Mouse (Mus musculus) 3T3-L1 (cell line): ENCODE data around the gene Prpf8.

Source experiments
- DNase-seq: peaks from one replicate; pipeline ENCODE4 v3.0.0-alpha.2; 2015; ENCODE audit warnings: low read depth, low spot score

Prpf8 gene

DNA sequence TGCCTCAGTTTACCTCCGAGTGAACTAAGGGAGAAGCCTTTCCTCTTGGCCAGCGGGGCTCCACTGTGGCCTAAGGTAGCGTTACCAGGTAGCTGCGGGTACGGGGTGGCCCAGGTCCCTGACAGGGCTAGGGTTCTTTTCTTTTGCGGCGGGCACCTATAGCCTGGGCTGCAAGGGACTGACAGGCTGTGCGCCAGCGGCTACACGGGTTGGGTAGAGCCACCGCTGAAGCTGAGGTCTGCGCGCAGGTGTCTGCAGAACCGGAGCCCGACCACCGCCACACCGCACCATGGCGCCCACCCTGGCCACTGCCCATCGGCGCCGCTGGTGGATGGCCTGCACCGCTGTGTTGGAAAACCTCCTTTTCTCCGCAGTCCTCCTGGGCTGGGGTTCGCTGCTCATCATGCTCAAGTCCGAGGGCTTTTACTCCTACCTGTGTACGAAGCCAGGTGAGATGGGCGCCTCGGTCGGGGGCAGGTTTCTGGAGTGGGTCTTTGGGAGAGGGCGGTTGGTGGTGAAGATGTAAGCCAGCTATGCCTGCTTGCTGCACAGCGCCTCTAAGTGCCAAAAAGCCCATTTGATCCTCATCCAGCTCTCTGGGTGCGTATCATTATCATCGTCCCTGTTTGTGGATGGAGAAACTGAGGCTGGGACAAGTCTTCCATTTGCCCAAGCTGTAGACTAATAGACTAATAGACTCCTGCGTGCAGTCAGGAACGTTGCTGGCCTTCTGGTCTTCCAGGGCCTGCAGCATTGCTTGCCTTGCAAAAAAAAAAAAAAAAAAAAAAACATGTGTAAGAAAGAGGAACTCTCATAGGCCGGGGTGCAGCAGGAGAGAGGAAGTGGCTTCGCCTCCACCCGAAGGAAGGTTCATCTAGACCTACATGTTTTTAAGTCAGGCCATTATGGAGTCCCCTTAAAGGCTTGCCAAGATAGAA, 46.0 kb downstream of the Prpf8 start:
- DNase-seq: no peak

DNA sequence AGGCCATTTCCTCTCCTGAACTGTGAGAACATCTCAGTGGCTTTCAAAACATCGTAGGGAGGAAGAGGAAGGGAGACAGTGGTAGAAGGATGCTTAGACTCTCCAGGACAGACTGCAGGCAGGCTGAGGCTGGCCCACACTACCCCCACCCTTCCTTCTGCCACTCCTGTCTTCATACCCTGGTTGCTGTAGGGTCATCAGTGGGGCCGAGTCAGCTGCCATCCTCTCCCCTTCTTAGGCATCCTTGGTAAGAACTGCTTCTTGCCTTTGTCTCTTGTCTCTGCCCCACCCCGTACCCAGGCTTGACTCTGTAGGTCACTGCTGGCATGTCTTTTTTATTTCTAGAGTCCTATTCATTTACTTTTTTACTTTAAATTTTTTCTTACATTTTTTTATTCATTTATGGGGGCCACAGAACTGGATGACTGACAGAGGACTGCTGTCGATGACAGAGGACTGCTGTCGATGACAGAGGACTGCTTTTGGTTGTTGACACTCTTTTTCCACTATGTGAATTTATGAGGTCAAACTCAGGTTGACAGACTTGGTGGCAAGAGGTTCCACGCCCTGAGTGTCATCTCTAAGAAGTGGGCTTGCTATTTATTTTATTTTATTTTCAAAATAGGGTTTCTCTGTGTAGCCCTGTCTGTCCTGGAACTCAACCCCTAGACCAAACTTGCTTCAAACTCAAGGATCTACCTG, 46.8 kb downstream of the Prpf8 start:
- DNase-seq: no peak

DNA sequence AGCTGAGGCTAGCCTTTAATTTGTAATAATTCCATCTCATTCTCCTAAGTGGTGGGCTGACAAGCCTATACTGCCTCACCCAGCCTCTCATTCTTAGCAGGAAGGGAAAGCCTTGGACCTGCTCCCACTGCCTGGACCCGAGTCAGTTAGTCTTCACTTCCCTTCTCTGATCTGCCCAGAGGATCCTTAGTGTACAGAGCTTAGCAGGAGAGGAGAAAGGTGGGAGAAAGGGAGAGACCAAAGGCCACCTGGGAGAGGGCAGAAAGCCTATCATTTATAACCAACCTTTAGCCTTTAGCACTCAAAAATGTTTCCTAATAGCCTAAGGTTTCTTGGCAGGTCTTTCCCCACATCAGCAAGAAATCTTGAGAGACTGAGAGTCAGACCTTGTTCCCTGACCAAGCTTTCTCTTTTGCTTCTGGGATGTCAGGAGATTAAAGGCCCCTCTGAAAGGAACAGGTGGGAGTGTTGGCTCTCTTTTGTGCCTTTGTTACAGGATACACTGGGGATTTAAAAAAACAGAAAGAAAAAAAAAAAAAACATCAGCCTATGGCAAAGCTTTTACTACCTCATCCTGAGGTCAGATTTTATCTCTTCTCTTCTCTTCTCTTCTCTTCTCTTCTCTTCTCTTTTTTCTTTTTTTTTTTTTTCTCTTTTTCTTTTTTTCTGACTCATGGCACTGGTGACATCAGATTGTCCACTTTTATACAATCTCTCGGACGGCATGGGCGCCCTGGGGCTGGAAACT, 47.8 kb downstream of the Prpf8 start:
- DNase-seq: no peak

DNA sequence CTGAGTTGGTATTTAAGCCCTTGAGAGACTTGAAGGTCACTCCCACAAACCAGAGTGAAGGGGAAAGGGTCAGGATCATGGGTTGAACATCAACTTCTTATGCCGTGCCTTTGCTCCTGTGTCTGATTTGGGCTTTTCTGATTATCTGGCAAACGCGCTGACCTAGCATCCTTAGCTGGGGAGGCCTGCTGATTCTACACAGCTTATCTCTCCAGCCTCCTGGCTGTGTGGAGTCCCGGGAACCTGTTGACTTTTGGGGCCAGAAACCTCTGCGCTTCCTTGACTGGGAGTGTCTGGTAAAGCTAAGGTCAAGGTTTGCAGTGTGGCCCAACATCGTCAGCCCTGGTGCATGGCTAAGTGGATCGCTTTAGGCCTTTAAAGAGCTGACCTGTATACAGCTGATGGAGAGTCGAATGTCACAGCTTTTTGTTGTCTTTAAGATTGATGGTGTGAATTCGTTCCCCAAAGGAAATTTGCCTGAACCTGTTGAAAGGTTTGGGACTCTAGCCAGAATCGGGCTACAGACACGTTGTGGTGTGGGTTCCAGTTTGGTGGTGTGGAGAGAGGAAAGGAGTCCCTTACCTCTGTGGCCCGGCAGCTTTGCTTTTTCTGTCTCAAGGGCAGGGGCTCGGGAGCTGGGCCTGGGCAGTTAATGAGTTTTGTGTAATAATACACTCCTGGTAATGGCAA, 48.6 kb downstream of the Prpf8 start:
- no peak for DNase-seq

DNA sequence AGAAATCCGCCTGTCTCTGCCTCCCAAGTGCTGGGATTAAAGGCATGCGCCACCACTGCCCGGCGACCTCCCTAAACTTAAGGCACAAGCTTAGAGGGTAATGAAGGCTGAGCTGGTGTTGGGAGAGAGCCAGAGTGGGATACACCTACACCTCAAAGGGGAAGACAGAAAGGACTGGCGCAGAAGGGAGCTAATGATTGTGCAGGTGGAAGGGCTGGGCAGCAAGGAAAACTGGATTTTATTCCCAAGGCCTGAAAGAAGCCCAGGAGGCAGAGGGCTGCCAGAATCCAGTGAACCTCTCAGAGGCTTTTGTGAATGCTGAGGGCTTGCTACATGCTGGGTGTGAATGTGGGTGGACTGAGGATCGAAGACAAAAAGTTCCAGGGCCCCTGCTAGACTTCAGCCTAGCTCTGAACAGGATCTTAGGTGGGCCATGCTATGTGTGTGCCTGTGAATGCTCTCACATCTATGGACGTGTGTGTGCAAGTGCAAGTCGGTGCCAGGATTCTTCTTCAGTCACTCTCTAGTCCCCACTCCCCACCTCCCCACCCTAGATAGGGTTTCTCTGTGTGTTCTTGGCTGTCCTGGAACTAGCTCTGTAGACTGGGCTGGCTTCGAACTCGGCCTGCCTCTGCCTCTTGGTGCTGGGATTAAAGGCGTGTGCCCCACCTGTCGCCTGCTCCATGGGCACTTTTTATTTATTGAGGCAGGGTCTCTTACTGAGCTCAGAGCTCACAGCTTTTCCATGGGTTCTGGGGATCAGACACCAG, 49.8 kb downstream of the Prpf8 start:
- DNase-seq: no peak

DNA sequence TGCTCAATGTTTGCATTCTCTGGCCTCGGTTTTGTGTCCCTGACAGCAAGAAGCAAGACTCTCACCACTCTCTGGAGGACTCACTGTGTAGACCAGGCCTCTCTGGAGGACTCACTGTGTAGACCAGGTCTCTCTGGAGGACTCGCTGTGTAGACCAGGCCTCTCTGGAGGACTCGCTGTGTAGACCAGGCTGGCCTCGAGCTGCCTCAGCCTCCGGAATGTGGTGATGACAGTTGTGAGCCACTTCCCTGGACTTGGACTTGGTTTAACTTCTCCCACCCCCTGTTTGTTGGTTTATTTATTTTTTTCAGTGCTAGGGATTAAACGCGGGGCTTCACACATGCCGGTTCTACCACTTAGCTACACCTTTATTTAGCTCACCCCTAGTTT, 50.4 kb downstream of the Prpf8 start:
- no peak for DNase-seq

DNA sequence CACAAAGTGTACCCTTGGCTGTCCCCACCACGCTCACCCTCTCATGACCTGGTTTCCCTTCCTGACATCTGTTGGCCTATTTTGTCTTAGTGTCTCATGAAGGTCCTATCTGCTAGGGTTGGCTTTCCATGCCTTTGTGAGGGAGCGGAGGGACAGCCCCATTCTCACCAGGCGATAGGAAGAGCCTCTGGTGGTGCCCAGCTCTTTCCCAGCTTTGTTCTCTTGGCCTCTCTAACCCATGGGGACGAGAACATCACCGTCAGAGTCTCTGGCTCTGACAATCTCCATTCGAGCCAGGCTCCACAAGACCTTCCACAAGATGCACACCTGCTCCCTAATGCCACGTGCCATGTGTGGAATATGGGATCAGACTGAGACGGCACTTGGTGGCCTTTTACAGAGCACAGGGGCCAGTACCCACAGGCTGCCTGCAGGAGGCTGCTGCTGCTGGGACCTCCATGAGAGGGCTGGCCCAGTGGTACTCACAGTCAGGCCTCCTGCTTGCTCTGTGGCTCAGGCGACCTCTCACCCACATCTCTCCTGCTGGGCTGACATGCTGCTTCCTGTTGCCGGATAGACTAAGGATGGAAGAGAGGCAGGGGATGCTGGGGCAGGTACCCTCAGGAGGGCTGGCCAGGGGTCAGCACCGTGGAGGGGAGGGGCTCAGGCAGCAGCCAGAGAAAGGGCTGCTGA, 51.0 kb downstream of the Prpf8 start:
- peak; percentile 35 for DNase-seq

DNA sequence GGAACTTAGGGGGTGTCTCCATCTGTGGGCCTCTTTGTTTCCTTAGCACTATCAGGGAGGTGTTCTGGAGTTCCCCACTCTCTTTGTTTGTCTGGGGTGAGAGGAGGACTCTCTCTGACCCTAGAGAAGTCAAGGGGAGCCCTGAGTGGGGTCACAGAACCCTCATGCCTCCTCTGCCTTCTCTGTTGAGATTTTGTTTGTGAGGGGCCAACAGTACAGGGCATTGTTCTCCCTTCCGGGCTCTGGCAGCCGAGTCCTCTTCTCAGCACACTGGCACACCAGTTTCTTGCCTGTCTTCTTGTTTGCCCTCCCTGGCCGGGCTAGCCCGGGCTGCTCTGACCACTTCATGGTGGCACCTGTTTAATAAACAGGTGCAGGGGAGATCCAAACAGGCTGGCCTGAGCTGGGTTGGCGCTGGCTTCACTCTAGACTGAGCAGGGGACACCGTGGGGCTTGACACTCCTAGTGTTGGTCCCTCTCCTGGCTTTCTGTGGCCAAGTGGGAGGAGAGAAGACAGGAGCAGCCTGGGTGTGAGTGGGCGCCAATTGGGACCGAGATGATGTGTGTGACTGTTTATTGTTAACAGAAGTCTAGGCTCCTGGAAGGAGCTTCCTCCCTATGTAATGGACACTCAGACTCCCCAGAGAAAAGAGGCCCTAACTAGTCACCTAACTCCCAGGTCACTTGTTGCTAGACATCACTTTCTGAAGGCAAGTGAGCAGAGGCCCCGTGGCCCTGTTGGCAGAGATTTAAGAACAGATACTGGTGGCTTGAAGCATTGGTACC, 51.8 kb downstream of the Prpf8 start:
- no peak for DNase-seq

DNA sequence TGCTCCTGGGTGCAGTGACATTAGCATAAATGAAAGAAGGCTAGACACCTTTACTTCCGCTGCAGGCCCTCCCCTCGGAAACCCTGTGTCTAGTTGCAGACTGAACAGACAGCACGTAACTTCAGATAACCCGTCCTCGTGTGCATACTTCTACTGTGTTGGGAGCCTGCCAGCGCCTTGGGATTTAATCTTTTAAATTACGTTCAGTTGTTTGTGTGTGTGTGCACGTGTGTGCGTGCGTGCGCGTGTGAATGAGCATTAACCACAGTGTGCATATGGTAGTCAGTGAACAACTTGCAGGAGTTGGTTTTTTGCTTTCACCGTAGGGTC, 52.3 kb downstream of the Prpf8 start:
- DNase-seq: no peak

DNA sequence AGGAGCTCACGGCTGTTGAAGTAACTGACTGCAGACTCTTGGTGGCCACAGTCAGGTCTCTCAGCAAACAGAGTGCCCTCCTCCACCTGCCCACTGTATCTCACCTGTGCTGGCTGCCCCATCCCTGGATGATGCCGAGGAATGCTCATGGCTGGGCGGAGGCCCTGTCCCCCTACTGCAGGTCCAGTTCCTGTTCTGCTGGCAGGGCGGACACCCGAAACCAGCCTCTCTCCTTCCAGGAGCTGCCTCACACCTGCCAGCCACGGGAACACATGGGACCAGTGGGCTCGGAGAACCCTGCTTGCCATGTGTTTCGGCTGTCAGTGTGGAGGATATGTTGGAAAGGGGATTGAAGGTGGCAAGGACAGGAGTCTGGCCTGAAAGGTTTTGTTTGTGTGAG, 53.6 kb downstream of the Prpf8 start:
- no peak for DNase-seq

DNA sequence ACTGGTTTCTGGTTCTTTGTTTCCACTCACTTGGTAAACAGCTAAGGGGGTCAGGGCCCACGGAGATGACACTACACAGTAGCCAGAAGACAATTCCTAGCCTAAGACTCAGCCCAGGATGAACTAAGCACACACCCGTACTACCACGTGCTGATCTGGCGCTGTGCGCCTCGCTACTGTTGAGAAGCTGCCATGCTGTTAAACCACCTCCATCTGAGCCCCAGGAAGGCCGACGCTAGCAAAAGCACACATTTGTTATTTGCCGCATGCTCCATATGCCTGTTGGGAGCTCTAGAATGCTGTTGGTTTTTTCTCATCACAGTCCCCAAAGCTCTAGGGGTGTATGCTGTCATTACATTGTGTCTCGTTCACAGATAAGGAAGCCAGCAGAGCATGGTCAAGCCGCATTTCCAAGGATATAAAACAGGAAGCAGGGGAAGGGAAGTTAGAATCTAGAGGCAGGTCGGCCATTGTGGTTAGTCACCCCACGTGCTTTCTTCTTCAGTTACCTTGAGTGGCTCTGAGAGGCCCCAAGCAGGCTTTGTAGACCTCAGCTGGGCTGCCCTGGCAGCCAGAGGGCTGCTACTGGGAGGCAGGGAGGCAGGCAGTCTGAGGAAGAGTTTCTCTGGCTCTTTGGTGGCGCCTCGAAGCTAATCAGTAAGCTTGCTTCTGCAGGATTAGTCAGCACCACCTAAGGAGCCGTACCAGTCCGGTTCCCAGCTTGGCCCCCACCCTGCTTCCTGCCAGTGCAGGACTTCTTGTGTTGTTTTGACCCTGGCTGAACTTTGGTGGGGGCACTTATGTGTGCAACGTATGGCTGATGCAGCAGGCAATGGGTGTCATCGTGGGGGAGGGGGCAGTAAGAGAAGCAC, 54.3 kb downstream of the Prpf8 start:
- DNase-seq: no peak

DNA sequence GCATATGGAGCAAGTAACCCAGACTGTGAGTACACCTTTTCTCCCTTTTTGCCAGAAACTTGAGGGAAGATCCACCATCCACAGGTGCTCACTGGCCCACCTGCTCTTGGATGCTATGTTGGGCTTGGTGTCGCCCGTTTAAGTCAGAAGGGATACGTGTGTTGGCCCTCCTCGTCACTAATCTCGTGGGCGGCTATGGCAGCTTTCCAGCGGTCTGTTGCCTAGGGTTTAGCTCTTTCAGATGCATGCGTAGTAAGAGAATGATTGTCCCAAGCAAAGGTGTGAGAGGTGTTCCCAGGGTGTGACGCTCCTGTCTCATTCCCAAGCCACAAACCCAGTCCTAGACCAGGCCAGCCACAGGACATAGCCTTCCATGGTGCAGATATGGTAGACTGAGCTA, 58.1 kb downstream of the Prpf8 start:
- DNase-seq: no peak

DNA sequence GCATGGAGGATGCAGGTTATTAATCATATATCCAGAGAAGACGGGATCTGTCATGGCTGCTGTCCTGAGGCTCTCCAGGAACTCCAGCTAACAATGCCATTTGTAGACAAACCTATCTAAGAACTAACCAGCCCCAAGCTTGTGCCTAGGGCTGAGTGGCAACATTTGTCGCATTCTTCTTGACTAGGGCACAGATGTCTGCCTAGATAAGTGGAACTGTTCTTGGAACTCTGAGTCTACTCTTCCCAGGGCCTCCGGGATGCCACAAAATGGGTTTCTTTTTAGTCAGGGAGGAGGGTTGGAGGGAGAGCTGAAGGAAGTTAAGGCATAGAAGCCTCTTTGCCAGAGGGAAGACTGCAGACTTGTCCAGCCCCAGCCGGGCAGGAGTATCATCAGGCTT, 59.4 kb downstream of the Prpf8 start:
- DNase-seq: no peak

DNA sequence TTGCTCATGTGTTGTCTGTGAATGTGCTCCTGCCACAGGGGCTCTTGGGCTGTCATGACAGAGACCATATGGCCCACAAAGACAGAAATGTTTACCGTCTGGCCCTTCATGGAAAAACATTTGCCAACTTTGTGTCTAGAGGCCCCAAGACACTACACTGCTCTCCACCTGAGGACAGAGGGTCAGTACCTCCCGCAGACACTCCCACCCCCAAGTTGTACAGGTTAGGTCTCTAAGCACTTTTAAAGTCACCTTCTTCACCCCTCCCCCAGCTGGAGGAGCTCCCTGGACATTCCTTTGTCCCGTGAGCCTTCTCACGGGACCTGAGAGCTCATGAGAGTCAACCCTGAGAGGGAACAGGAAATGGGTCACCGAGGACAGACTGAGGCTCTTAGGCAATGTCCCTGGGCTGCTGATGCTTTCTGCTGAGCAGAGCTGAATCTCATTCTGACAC, 63.1 kb downstream of the Prpf8 start:
- no peak for DNase-seq

DNA sequence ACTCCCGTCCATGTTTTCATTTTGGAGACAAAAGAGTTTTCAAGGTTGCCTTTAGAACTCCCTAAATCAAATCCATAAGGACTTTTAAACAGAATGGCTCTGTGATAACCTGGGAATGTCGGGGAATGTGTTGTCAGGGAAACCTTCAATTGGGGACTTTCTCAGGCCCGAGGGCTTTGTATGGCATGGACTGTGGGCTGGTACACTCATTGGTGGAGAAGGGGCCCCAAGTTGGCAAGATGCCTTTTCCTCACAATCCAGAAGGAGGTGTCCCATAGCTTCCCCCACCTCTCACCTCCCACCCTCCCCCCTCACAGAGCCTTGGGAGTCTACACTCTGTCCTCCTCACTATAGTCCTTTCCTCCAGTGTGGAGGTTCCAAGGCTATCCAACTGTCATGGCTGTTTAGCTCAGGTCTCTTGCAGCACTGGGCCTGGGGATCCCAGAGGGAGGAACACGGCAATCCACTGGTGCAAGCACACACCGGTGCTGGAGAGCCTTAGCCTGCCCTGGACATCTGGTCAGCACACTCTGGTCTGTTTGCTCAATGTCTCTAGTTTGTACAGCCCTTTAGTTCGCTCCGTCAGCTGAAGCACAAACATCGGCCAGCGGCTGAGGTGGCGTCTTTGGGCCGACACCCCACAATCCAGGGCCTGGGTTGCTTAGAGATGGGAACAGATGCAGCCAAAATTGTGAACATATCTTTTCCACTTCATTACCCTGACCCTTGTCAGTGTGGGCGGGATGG, 63.8 kb downstream of the Prpf8 start:
- no peak for DNase-seq

DNA sequence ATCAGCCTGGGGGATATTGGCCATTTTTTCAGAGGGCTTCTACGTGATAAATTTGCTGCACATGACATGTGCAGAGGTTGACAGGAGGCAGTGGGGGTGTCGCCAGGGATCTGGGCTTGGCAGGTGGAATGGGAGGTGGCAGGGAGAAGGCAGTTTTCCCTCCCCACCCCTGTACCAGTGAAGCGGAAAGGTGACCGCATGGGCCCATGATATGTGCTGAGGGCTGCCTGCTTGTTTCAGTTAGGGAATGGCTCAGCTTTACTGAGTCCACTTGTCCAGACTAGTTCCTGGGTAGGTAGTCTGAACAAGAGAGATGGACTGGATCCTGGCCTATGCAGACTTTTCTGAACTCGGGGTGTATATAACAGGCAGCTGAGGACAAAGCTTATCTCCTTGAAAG, 64.7 kb downstream of the Prpf8 start:
- DNase-seq: no peak

DNA sequence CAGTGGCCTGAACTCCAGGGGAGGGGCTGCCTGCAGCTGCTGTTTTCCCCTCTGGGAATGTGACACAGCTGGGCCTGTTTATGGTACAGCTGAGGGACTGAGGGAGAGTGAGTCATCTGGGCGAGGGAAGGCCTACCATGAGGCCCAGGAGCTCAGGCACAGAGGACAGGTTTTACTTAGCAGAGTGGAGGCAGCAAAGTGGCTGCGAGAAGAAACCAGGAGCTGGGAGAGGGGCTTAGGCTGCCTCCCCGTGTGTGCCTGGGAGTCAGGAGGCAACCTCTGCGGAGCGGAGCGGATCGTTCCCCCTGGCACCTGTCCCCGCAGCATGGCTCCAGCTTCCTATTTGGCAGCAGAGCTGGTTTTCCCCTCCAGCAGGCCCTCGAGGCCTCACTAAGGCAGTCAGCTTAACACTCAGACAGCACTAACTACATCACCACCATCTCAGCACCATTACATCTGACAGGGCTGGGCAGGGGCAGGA, 65.4 kb downstream of the Prpf8 start:
- peak; percentile 80 for DNase-seq
